In the genomic region with DNA sequence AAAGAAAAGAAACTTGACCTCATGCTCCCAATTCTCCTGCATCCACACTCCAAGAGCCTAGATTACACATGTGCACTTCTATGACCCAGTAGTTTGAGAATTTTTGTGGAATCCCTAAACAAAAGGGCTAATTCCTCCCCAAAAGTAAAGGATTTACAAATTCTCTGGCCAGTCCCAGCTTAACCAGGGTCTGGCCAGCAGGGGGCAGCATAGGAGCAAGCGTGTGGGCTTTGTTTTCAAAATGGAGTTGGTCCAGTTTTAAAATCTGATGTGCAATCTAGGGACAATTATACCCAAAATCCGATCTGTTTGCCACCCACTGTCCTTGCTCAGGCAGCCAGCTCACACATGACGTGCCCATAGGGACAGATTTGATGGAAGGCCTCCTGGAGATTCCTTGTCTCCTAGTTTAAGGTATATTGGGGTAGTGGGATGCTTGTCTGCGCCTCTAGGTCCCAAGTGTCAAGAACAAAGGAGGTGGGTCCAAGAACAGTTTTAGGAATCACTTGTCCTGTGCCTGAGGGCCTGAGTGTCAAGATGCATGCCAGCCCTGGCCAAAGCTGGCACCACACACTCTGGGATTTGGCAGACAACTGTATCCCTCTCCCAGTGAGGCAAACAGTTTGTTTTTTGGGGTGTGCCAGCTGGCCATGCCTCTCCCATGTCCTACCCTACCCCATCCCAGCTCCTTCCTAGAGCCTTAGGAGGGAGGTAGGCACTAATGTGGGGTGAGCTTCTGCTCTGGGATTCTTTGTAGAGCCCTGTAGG, we compare ENCODE assay signal across 9 mouse cellular contexts. TPM values are rescaled to one million over a fixed set of nuclear protein-coding genes. Genes with fewer than 3 reads are reported as not detected.
DNase-seq lines count a peak whose midpoint lies in the region; ATAC-seq and TF ChIP-seq lines count a peak whose summit lies in the region.
"Had no signal": no experiment of that assay in that cellular context is flagged by ENCODE, and none has a peak within 500 bp of the region (broad histone marks: within the 10 kb centered on the region; RNA-seq: fewer than 3 reads in every experiment).

No protein-coding gene starts in this region.

- H3K9me3 ChIP-seq in intestine, embryonic 14.5 days (ENCODE audit: control insufficient read depth, low read length) = no peaks in the 10 kb centered on the region
- H3K9me3 ChIP-seq in intestine, embryonic 16.5 days (ENCODE audit: control insufficient read depth, low read length) = no peaks in the 10 kb centered on the region

- H3ac ChIP-seq in C2C12 (ENCODE audit: control insufficient read depth, insufficient read length, low read depth) = no peak overlapping the region

- H3K36me3 ChIP-seq in intestine, embryonic 14.5 days (ENCODE audit: control insufficient read depth, insufficient read depth, low read length) = no peaks in the 10 kb centered on the region
- no peaks in the 10 kb centered on the region for H3K36me3 ChIP-seq in intestine, embryonic 16.5 days (ENCODE audit: control insufficient read depth, insufficient read depth, low read length)
- no peaks in the 10 kb centered on the region for H3K36me3 ChIP-seq in C2C12 (ENCODE audit: control insufficient read depth, insufficient read depth)

- H3K4me2 ChIP-seq in intestine, embryonic 14.5 days (ENCODE audit: low read length) = no peak overlapping the region
- no peak overlapping the region for H3K4me2 ChIP-seq in intestine, embryonic 16.5 days (ENCODE audit: low read depth, low read length)

- no peaks in the 10 kb centered on the region for H3K4me1 ChIP-seq in intestine, embryonic 14.5 days (replicated peaks; ENCODE audit: control insufficient read depth, insufficient read depth, low read length)
- no peaks in the 10 kb centered on the region for H3K4me1 ChIP-seq in intestine, embryonic 16.5 days (ENCODE audit: control insufficient read depth, insufficient read depth, low read length)

- H3K9ac ChIP-seq in intestine, embryonic 14.5 days (ENCODE audit: low read length) = no peak overlapping the region
- no peak overlapping the region for H3K9ac ChIP-seq in intestine, embryonic 16.5 days (ENCODE audit: low read depth, low read length)

- WGBS in intestine, embryonic 14.5 days = 36% methylated on average over 4 of the region's 4 CpGs
- 37% methylated on average over 4 of the region's 4 CpGs for WGBS in intestine, embryonic 16.5 days

- no peaks in the 10 kb centered on the region for H3K79me3 ChIP-seq in C2C12 (ENCODE audit: low read depth)

- peak; percentile 41 for TF ChIP-seq CTCF in C2C12 (IDR thresholded peaks at IDR 0.05; ENCODE audit: control insufficient read depth, insufficient read depth, insufficient read length)

- H3K4me3 ChIP-seq in intestine, embryonic 14.5 days (ENCODE audit: low read depth, low read length) = no peak overlapping the region
- H3K4me3 ChIP-seq in intestine, embryonic 16.5 days (ENCODE audit: low read length) = no peak overlapping the region
- H3K4me3 ChIP-seq in C2C12 (ENCODE audit: insufficient read depth, poor library complexity, severe bottlenecking) = no peak overlapping the region
- H3K4me3 ChIP-seq: erythroblast, embryonic 14.5 days had no signal

- no peaks in the 10 kb centered on the region for H3K27me3 ChIP-seq in intestine, embryonic 14.5 days (replicated peaks; ENCODE audit: control insufficient read depth, insufficient read depth, low read length)
- H3K27me3 ChIP-seq in intestine, embryonic 16.5 days (replicated peaks; ENCODE audit: control insufficient read depth, insufficient read depth, low read length) = no peaks in the 10 kb centered on the region
- H3K27me3 ChIP-seq in C2C12 (ENCODE audit: control insufficient read depth, insufficient read depth, insufficient read length) = no peaks in the 10 kb centered on the region

- peak; percentile 88 for DNase-seq in intestine, embryonic 14.5 days (ENCODE audit: low spot score)
- peak; percentile 72 for DNase-seq in R1 (ENCODE audit: low read depth, low spot score)
- peak; percentile 58 to 75 for DNase-seq in cerebellum, postnatal 4 days (ENCODE audit: low spot score in 2 of 2)
- DNase-seq in kidney, postnatal 25 days = peak; percentile 72 to 84

- ATAC-seq in intestine, embryonic 14.5 days (replicated peaks; ENCODE audit: low FRiP score, low TSS enrichment, low read depth) = no peak
- ATAC-seq in intestine, embryonic 16.5 days = no peak
- 0 out of 2 replicates have a peak, but pooled peaks have one; percentile 36 for ATAC-seq in megakaryocyte progenitor cell, adult 5-6 weeks (replicated peaks; ENCODE audit: poor library complexity)
- ATAC-seq in activated CD4-positive, CD25-positive, alpha-beta regulatory T cell, adult 4 months = no peak

- no peak overlapping the region for H3K27ac ChIP-seq in intestine, embryonic 14.5 days (ENCODE audit: low read depth)
- no peak overlapping the region for H3K27ac ChIP-seq in intestine, embryonic 16.5 days (ENCODE audit: low read length)

- H3K79me2 ChIP-seq in C2C12 (ENCODE audit: control insufficient read depth, insufficient read depth) = no peaks in the 10 kb centered on the region

TF ChIP-seq in C2C12, 6 proteins besides CTCF, POLR2A, EP300 and RAD21:
- no peak for TF ChIP-seq CEBPB (IDR thresholded peaks at IDR 0.05; ENCODE audit: low read depth)
- TF ChIP-seq MYOD1 (IDR thresholded peaks at IDR 0.05; ENCODE audit: control insufficient read depth, insufficient read length, low read depth) = no peak
- no peak for TF ChIP-seq MAX (IDR thresholded peaks at IDR 0.05)
- TF ChIP-seq MYOG (IDR thresholded peaks at IDR 0.05; ENCODE audit: control insufficient read depth, extremely low read depth, insufficient read length) = no peak
- no peak for TF ChIP-seq FOSL1 (IDR thresholded peaks at IDR 0.05; ENCODE audit: insufficient read depth, low read length, poor library complexity, severe bottlenecking)

RNA-seq across cellular contexts. Expression of a gene that starts 12.4 kb away (rescaled TPM):
- polyA plus RNA-seq in intestine, embryonic 14.5 days (2014; fragmentation: Nextera tagmentation; extraction: Ambion mirVana) = 39.8 and 42.8 TPM in 2 replicates
- polyA plus RNA-seq in intestine, embryonic 16.5 days (2015; fragmentation: Nextera tagmentation; extraction: Ambion mirVana) = 29.5 and 29.9 TPM in 2 replicates
- polyA plus RNA-seq in C2C12 (2012; fragmentation: generic; extraction: Trizol) = 29.5 TPM
- 27.2 and 34.4 TPM in 2 replicates for total RNA-seq in megakaryocyte progenitor cell, adult 5-6 weeks (2015)
- total RNA-seq in megakaryocyte progenitor cell, adult 5-6 weeks (2017) = 25.7 and 29.2 TPM in 2 replicates
- 10 to 100 TPM; 17.0 to 17.6 TPM for polyA plus RNA-seq in activated CD4-positive, CD25-positive, alpha-beta regulatory T cell, adult 4 months (2017; shearing (Covaris generic))

RNA-seq across cellular contexts. Expression of a gene that starts 27.4 kb away (rescaled TPM):
- polyA plus RNA-seq in intestine, embryonic 14.5 days (2014; fragmentation: Nextera tagmentation; extraction: Ambion mirVana) = 76.2 and 79.1 TPM in 2 replicates
- 92.9 and 93.1 TPM in 2 replicates for polyA plus RNA-seq in intestine, embryonic 16.5 days (2015; fragmentation: Nextera tagmentation; extraction: Ambion mirVana)
- polyA plus RNA-seq in C2C12 (2012; fragmentation: generic; extraction: Trizol) = 37.1 TPM
- total RNA-seq in megakaryocyte progenitor cell, adult 5-6 weeks (2015) = 25.6 and 28.6 TPM in 2 replicates
- total RNA-seq in megakaryocyte progenitor cell, adult 5-6 weeks (2017) = 13.3 and 15.6 TPM in 2 replicates
- 10 to 100 TPM; 43.6 to 66.6 TPM for polyA plus RNA-seq in activated CD4-positive, CD25-positive, alpha-beta regulatory T cell, adult 4 months (2017; shearing (Covaris generic))

RNA-seq across cellular contexts. Expression of a gene that starts 30.7 kb away (rescaled TPM):
- not detected in 2 replicates for polyA plus RNA-seq in intestine, embryonic 14.5 days (2014; fragmentation: Nextera tagmentation; extraction: Ambion mirVana)
- not detected in 2 replicates for polyA plus RNA-seq in intestine, embryonic 16.5 days (2015; fragmentation: Nextera tagmentation; extraction: Ambion mirVana)
- polyA plus RNA-seq in C2C12 (2012; fragmentation: generic; extraction: Trizol) = 0.39 TPM
- not detected in 2 replicates for total RNA-seq in megakaryocyte progenitor cell, adult 5-6 weeks (2015)
- total RNA-seq in megakaryocyte progenitor cell, adult 5-6 weeks (2017) = not detected in 2 replicates
- not detected for polyA plus RNA-seq in activated CD4-positive, CD25-positive, alpha-beta regulatory T cell, adult 4 months (2017; shearing (Covaris generic))
- polyA plus RNA-seq: erythroblast, embryonic 14.5 days had no signal

RNA-seq across cellular contexts. Expression of a gene that starts 32.9 kb away (rescaled TPM):
- 20.0 and 21.1 TPM in 2 replicates for polyA plus RNA-seq in intestine, embryonic 14.5 days (2014; fragmentation: Nextera tagmentation; extraction: Ambion mirVana)
- 33.3 and 34.0 TPM in 2 replicates for polyA plus RNA-seq in intestine, embryonic 16.5 days (2015; fragmentation: Nextera tagmentation; extraction: Ambion mirVana)
- polyA plus RNA-seq in C2C12 (2012; fragmentation: generic; extraction: Trizol) = 0.91 TPM
- total RNA-seq in megakaryocyte progenitor cell, adult 5-6 weeks (2015) = 0.15 and 1.0 TPM in 2 replicates
- total RNA-seq in megakaryocyte progenitor cell, adult 5-6 weeks (2017) = 0.17 and 0.54 TPM in 2 replicates
- 1 to 10 TPM; 5.6 to 8.6 TPM for polyA plus RNA-seq in activated CD4-positive, CD25-positive, alpha-beta regulatory T cell, adult 4 months (2017; shearing (Covaris generic))

RNA-seq across cellular contexts. Expression of a gene that starts 54.3 kb away (rescaled TPM):
- 34.1 and 40.0 TPM in 2 replicates for polyA plus RNA-seq in intestine, embryonic 14.5 days (2014; fragmentation: Nextera tagmentation; extraction: Ambion mirVana)
- polyA plus RNA-seq in intestine, embryonic 16.5 days (2015; fragmentation: Nextera tagmentation; extraction: Ambion mirVana) = 23.4 and 27.3 TPM in 2 replicates
- polyA plus RNA-seq in C2C12 (2012; fragmentation: generic; extraction: Trizol) = 33.1 TPM
- total RNA-seq in megakaryocyte progenitor cell, adult 5-6 weeks (2015) = 27.0 and 30.0 TPM in 2 replicates
- total RNA-seq in megakaryocyte progenitor cell, adult 5-6 weeks (2017) = 52.6 and 54.0 TPM in 2 replicates
- polyA plus RNA-seq in activated CD4-positive, CD25-positive, alpha-beta regulatory T cell, adult 4 months (2017; shearing (Covaris generic)) = 1 to 10 TPM; 7.3 to 7.4 TPM
